Mouse (Mus musculus): Measurements from ENCODE around the gene Ccm2.

GRCm38 (mm10) chr11:6598191-6598889, 51.7 kb downstream of the Ccm2 start:
- TF ChIP-seq POLR2A (IDR thresholded peaks at IDR 0.05; ENCODE audit: borderline replicate concordance, control insufficient read depth, low read depth, low read length) (no peak), CTCF (IDR thresholded peaks at IDR 0.05; ENCODE audit: control insufficient read depth, insufficient read depth, low read length) (no peak)
